26 mouse cellular contexts compared by ENCODE assay signal in the genomic region with DNA sequence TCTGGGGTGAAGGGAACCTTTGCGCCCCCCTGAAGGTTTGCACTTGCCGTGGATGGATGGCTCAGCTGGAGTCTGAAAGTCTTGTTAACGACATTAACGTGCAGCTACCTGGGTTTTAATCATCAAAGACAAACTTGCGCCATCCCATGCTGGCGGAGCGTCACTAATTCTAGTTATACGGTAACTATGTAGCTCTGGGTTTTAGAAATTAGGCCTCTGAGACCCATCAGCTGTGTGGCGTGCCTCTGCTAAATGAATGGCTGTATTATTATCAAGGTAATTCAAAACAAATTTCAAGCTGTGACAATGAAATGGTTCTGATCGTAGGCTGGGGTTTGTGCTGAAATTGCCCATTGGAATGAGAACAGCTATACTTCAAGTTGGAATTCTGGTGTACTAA.
A peak's percentile ranks its signal among the peaks of the same experiment; 100 is the strongest.
DNase-seq lines count a peak whose midpoint lies in the region; ATAC-seq lines count a peak whose summit lies in the region.
"Had no signal": no experiment of that assay in that cellular context is flagged by ENCODE, and none has a peak within 500 bp of the region (broad histone marks: within the 10 kb centered on the region; RNA-seq: fewer than 3 reads in every experiment).

No protein-coding gene starts in this region.

- no peaks in the 10 kb centered on the region for H3K9me3 ChIP-seq in forebrain, embryonic 12.5 days
- no peaks in the 10 kb centered on the region for H3K9me3 ChIP-seq in forebrain, embryonic 11.5 days (ENCODE audit: control insufficient read depth, low read length)
- no peaks in the 10 kb centered on the region for H3K9me3 ChIP-seq in hindbrain, embryonic 14.5 days (ENCODE audit: control insufficient read depth, low read length)
- H3K9me3 ChIP-seq in hindbrain, embryonic 12.5 days (replicated peaks): no peaks in the 10 kb centered on the region
- H3K9me3 ChIP-seq in neural tube, embryonic 13.5 days: no peaks in the 10 kb centered on the region
- H3K9me3 ChIP-seq in neural tube, embryonic 15.5 days (replicated peaks): no peaks in the 10 kb centered on the region
- H3K9me3 ChIP-seq: embryonic facial prominence, embryonic 10.5 days; embryonic facial prominence, embryonic 12.5 days; forebrain, embryonic 13.5 days; forebrain, embryonic 15.5 days had no signal

- no peak overlapping the region for H3K4me2 ChIP-seq in forebrain, embryonic 12.5 days
- no peak overlapping the region for H3K4me2 ChIP-seq in forebrain, embryonic 11.5 days (ENCODE audit: low read depth, low read length, severe bottlenecking)
- H3K4me2 ChIP-seq in hindbrain, embryonic 14.5 days (replicated peaks): no peak overlapping the region
- H3K4me2 ChIP-seq in hindbrain, embryonic 12.5 days (replicated peaks): no peak overlapping the region
- no peak overlapping the region for H3K4me2 ChIP-seq in neural tube, embryonic 13.5 days
- no peak overlapping the region for H3K4me2 ChIP-seq in neural tube, embryonic 15.5 days
- H3K4me2 ChIP-seq: embryonic facial prominence, embryonic 12.5 days; forebrain, embryonic 13.5 days; forebrain, embryonic 15.5 days had no signal

- no peak overlapping the region for H3K9ac ChIP-seq in forebrain, embryonic 12.5 days
- no peak overlapping the region for H3K9ac ChIP-seq in forebrain, embryonic 11.5 days (ENCODE audit: low read length)
- no peak overlapping the region for H3K9ac ChIP-seq in hindbrain, embryonic 14.5 days
- no peak overlapping the region for H3K9ac ChIP-seq in hindbrain, embryonic 12.5 days
- no peak overlapping the region for H3K9ac ChIP-seq in neural tube, embryonic 13.5 days
- no peak overlapping the region for H3K9ac ChIP-seq in neural tube, embryonic 15.5 days (replicated peaks)
- H3K9ac ChIP-seq: embryonic facial prominence, embryonic 12.5 days; forebrain, embryonic 13.5 days; forebrain, embryonic 15.5 days; forebrain, postnatal 0 days had no signal

- 26% methylated on average over 10 of the region's 10 CpGs for WGBS in forebrain, embryonic 12.5 days
- 27% methylated on average over 10 of the region's 10 CpGs for WGBS in forebrain, embryonic 11.5 days
- 32% methylated on average over 10 of the region's 10 CpGs for WGBS in hindbrain, embryonic 14.5 days
- 37% methylated on average over 10 of the region's 10 CpGs for whole genome bisulfite sequencing in hindbrain, embryonic 12.5 days
- WGBS in neural tube, embryonic 13.5 days: 27% methylated on average over 10 of the region's 10 CpGs
- WGBS in neural tube, embryonic 15.5 days: 29% methylated on average over 10 of the region's 10 CpGs

- peaks cover 5% of the 10 kb centered on the region; the same call in 1 of the 2 replicates for H3K27me3 ChIP-seq in forebrain, embryonic 12.5 days
- no peaks in the 10 kb centered on the region for H3K27me3 ChIP-seq in forebrain, embryonic 11.5 days (ENCODE audit: control insufficient read depth, insufficient read depth, low read length)
- peaks cover 5% of the 10 kb centered on the region; the same call in 1 of the 2 replicates for H3K27me3 ChIP-seq in hindbrain, embryonic 14.5 days (ENCODE audit: control insufficient read depth, insufficient read depth, low read length)
- H3K27me3 ChIP-seq in hindbrain, embryonic 12.5 days: peaks cover 35% of the 10 kb centered on the region
- peaks cover 25% of the 10 kb centered on the region for H3K27me3 ChIP-seq in neural tube, embryonic 13.5 days
- H3K27me3 ChIP-seq in neural tube, embryonic 15.5 days (replicated peaks): peaks cover 12% of the 10 kb centered on the region; the same call in 1 of the 2 replicates
- H3K27me3 ChIP-seq: CH12.LX; forebrain, embryonic 13.5 days; forebrain, embryonic 15.5 days had no signal

- no peaks in the 10 kb centered on the region for H3K36me3 ChIP-seq in forebrain, embryonic 12.5 days (replicated peaks)
- no peaks in the 10 kb centered on the region for H3K36me3 ChIP-seq in forebrain, embryonic 11.5 days (ENCODE audit: control insufficient read depth, insufficient read depth, low read length)
- H3K36me3 ChIP-seq in hindbrain, embryonic 14.5 days (replicated peaks; ENCODE audit: control insufficient read depth, insufficient read depth): no peaks in the 10 kb centered on the region
- no peaks in the 10 kb centered on the region for H3K36me3 ChIP-seq in hindbrain, embryonic 12.5 days
- no peaks in the 10 kb centered on the region for H3K36me3 ChIP-seq in neural tube, embryonic 13.5 days
- H3K36me3 ChIP-seq in neural tube, embryonic 15.5 days: no peaks in the 10 kb centered on the region
- H3K36me3 ChIP-seq: embryonic facial prominence, embryonic 10.5 days; embryonic facial prominence, embryonic 12.5 days; forebrain, embryonic 15.5 days; G1E had no signal

- ATAC-seq in forebrain, embryonic 12.5 days (ENCODE audit: low FRiP score): no peak
- ATAC-seq in forebrain, embryonic 11.5 days (replicated peaks; ENCODE audit: low FRiP score): no peak
- peak; percentile 41; the same call in 1 of the 2 replicates for ATAC-seq in hindbrain, embryonic 14.5 days (ENCODE audit: low FRiP score)
- ATAC-seq in hindbrain, embryonic 12.5 days (ENCODE audit: low FRiP score): no peak
- peak; percentile 59 for ATAC-seq in neural tube, embryonic 13.5 days (ENCODE audit: low read depth)
- ATAC-seq in neural tube, embryonic 15.5 days (ENCODE audit: low FRiP score): peak; percentile 56
- ATAC-seq: activated CD4-positive, CD25-positive, alpha-beta regulatory T cell, adult 4 months; CD4-positive, CD25-positive, alpha-beta regulatory T cell, adult 4 months; forebrain, embryonic 15.5 days; forebrain, postnatal 0 days; Patski had no signal

- H3K4me1 ChIP-seq in forebrain, embryonic 12.5 days: peaks cover 28% of the 10 kb centered on the region
- H3K4me1 ChIP-seq in forebrain, embryonic 11.5 days (replicated peaks; ENCODE audit: control insufficient read depth, insufficient read depth, low read length): peaks cover 8% of the 10 kb centered on the region; the same call in 1 of the 2 replicates
- H3K4me1 ChIP-seq in hindbrain, embryonic 14.5 days (replicated peaks; ENCODE audit: control insufficient read depth, insufficient read depth, low read length): peaks cover 20% of the 10 kb centered on the region
- peaks cover 26% of the 10 kb centered on the region for H3K4me1 ChIP-seq in hindbrain, embryonic 12.5 days
- H3K4me1 ChIP-seq in neural tube, embryonic 13.5 days (replicated peaks): peaks cover 56% of the 10 kb centered on the region
- H3K4me1 ChIP-seq in neural tube, embryonic 15.5 days: peaks cover 42% of the 10 kb centered on the region
- H3K4me1 ChIP-seq: embryonic facial prominence, embryonic 12.5 days had no signal

- H3K4me3 ChIP-seq in forebrain, embryonic 12.5 days (replicated peaks): no peak overlapping the region
- H3K4me3 ChIP-seq in forebrain, embryonic 11.5 days (ENCODE audit: low read depth, low read length): no peak overlapping the region
- H3K4me3 ChIP-seq in hindbrain, embryonic 14.5 days (replicated peaks; ENCODE audit: low read length): no peak overlapping the region
- no peak overlapping the region for H3K4me3 ChIP-seq in hindbrain, embryonic 12.5 days
- no peak overlapping the region for H3K4me3 ChIP-seq in neural tube, embryonic 13.5 days
- no peak overlapping the region for H3K4me3 ChIP-seq in neural tube, embryonic 15.5 days (replicated peaks)
- H3K4me3 ChIP-seq: embryonic facial prominence, embryonic 10.5 days; embryonic facial prominence, embryonic 12.5 days; forebrain, embryonic 13.5 days; forebrain, embryonic 15.5 days had no signal

- H3K27ac ChIP-seq in forebrain, embryonic 12.5 days: 0 out of 2 replicates have a peak overlapping the region, but pooled peaks have one; percentile 13
- no peak overlapping the region for H3K27ac ChIP-seq in forebrain, embryonic 11.5 days (ENCODE audit: low read depth, low read length)
- no peak overlapping the region for H3K27ac ChIP-seq in hindbrain, embryonic 14.5 days
- no peak overlapping the region for H3K27ac ChIP-seq in hindbrain, embryonic 12.5 days
- peak overlapping the region; percentile 63; the same call in 1 of the 2 replicates for H3K27ac ChIP-seq in neural tube, embryonic 13.5 days (replicated peaks)
- H3K27ac ChIP-seq in neural tube, embryonic 15.5 days (replicated peaks): no peak overlapping the region
- H3K27ac ChIP-seq: embryonic facial prominence, embryonic 10.5 days; embryonic facial prominence, embryonic 12.5 days; forebrain, embryonic 13.5 days; forebrain, embryonic 15.5 days had no signal

- DNase-seq in forebrain, embryonic 11.5 days (ENCODE audit: low spot score): no peak
- DNase-seq in hindbrain, embryonic 14.5 days (ENCODE audit: low spot score): no peak
- no peak for DNase-seq in neural tube, embryonic 10.5 days (ENCODE audit: extremely low spot score, low spot score)
- DNase-seq in layer of hippocampus, postnatal 14 days (ENCODE audit: low spot score in 2 of 2): no peak
- DNase-seq: adrenal gland, adult 8-10 months; adrenal gland, postnatal 14 days; B cell, adult 2 months; cerebellum, adult 11-12 months; cerebellum, adult 2 months; cerebellum, adult 9-10 months; cerebellum, postnatal 10 days; cerebellum, postnatal 25 days; forebrain, postnatal 0 days had no signal

Comparison
In these comparisons a context has a peak if more than half of its experiments do, and no peak if none do; other contexts are left out.
1. ATAC-seq: peak in hindbrain, embryonic 14.5 days (single experiment), neural tube, embryonic 13.5 days (single experiment) and neural tube, embryonic 15.5 days (single experiment); none in forebrain, embryonic 12.5 days (single experiment), forebrain, embryonic 11.5 days (single experiment) and hindbrain, embryonic 12.5 days (single experiment).
2. H3K27ac ChIP-seq: peak in forebrain, embryonic 12.5 days (single experiment) and neural tube, embryonic 13.5 days (single experiment); none in forebrain, embryonic 11.5 days (single experiment), hindbrain, embryonic 14.5 days (single experiment), hindbrain, embryonic 12.5 days (single experiment) and neural tube, embryonic 15.5 days (single experiment).